Mouse (Mus musculus): Measurements from ENCODE around the gene Kcnj2. TPM values are rescaled to one million over a fixed set of nuclear protein-coding genes. Genes with fewer than 3 reads are reported as not detected.

Kcnj2 gene
- polyA plus RNA-seq, 1 experiment from 2014 or later = 0.56 TPM

- no peak for DNase-seq (ENCODE audit: low spot score)
Observed at GRCm38 (mm10) chr11:111088812-111089211, 22.8 kb downstream of the Kcnj2 start.

DNA sequence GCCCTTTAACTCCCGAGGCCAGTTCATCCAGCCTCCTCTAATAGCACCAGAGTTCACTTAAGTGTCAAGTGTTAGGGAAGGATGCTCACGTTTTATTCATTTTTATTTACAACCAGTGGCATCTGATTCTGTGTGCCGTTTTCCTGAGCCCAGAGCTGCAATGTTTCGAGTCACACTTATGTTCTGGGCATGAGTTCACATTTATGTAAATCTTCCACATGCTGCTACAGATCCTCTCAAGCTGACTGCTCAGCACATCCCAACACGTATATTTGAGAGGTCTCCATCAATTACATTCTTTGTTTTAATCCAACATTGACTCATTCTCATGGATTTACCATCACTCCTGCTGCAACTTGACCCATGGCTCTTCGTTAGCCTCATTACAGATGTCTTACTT, 25.2 kb downstream of the Kcnj2 start:
- DNase-seq (ENCODE audit: low spot score) = no peak

DNA sequence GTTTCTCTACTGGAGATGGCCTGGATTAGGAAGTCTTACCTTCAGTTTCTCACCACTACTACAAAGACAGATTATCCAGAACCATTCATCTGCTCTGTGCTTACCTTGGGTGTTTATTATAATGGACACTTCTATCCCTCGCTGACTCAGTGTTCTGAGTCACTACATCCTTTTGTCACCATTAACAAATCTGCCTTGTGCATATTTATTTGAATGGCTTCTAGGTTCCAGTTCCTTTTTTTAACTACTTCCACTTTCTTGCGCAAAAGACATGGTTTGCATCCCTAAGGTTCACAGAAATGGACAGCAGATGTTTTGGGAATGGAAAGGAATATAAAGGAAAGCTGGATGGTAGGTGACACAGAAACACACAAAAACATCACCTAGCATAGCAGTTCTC, 27.0 kb downstream of the Kcnj2 start:
- DNase-seq (ENCODE audit: low spot score) = no peak

GRCm38 (mm10) chr11:111096612-111097011, 30.6 kb downstream of the Kcnj2 start:
- no peak for DNase-seq (ENCODE audit: low spot score)

- no peak for DNase-seq (ENCODE audit: low spot score)
Observed at GRCm38 (mm10) chr11:111100131-111100530, 34.2 kb downstream of the Kcnj2 start.

- DNase-seq (ENCODE audit: low spot score) = no peak
Observed at GRCm38 (mm10) chr11:111100651-111101050, 34.7 kb downstream of the Kcnj2 start.

GRCm38 (mm10) chr11:111101620-111102176, 35.7 kb downstream of the Kcnj2 start:
- DNase-seq (ENCODE audit: low spot score) = no peak

- DNase-seq (ENCODE audit: low spot score) = no peak
Observed at GRCm38 (mm10) chr11:111104422-111104821, 38.5 kb downstream of the Kcnj2 start.

- no peak for DNase-seq (ENCODE audit: low spot score)
Observed at GRCm38 (mm10) chr11:111108130-111108529, 42.2 kb downstream of the Kcnj2 start.

- DNase-seq (ENCODE audit: low spot score) = no peak
Observed at GRCm38 (mm10) chr11:111121514-111121913, 55.5 kb downstream of the Kcnj2 start.

- no peak for DNase-seq (ENCODE audit: low spot score)
Observed at GRCm38 (mm10) chr11:111123324-111123723, 57.4 kb downstream of the Kcnj2 start.

- no peak for DNase-seq (ENCODE audit: low spot score)
Observed at GRCm38 (mm10) chr11:111125963-111126362, 60.0 kb downstream of the Kcnj2 start.

Other genes with a start within 250 kb of the Kcnj2 start
- gene Kcnj16, start 98.1 kb upstream of the Kcnj2 start, polyA plus RNA-seq (2015; fragmentation: Nextera tagmentation; extraction: Ambion mirVana) = 0.25 and 0.26 TPM in 2 replicates

All from thymus, postnatal 0 days (tissue).